Mouse (Mus musculus): ENCODE results near the gene Celf5.

The Celf5 gene

GRCm38 (mm10) chr10:81482533-81482889 lies at the start of gene Celf5:
TSS of gene Celf5 (minus strand) at chr10:81482709.
- DNase-seq (ENCODE audit: low spot score) = peak; percentile 40

GRCm38 (mm10) chr10:81526779-81527178 lies 44.3 kb upstream of the Celf5 start:
- peak; percentile 85 for DNase-seq (ENCODE audit: low spot score)

- DNase-seq (ENCODE audit: low spot score) = peak; percentile 74
These were observed 42.6 kb upstream of the Celf5 start for GRCm38 (mm10) chr10:81525017-81525694.

GRCm38 (mm10) chr10:81524051-81524605 lies 41.6 kb upstream of the Celf5 start, which contains the start of gene Gna15:
TSS of gene Gna15 (minus strand) at chr10:81524225.
- peak; percentile 77 for DNase-seq (ENCODE audit: low spot score)

- DNase-seq (ENCODE audit: low spot score) = peak; percentile 32
These were observed 41.1 kb upstream of the Celf5 start for GRCm38 (mm10) chr10:81523570-81523969.

- DNase-seq (ENCODE audit: low spot score) = no peak
These were observed 40.6 kb upstream of the Celf5 start for GRCm38 (mm10) chr10:81523142-81523541.

GRCm38 (mm10) chr10:81519978-81520365 lies 37.5 kb upstream of the Celf5 start:
- DNase-seq (ENCODE audit: low spot score) = no peak

- DNase-seq (ENCODE audit: low spot score) = no peak
These were observed 36.9 kb upstream of the Celf5 start for GRCm38 (mm10) chr10:81519227-81519977.

- DNase-seq (ENCODE audit: low spot score) = peak; percentile 78
These were observed 36.0 kb upstream of the Celf5 start for GRCm38 (mm10) chr10:81518546-81518945.

- DNase-seq (ENCODE audit: low spot score) = no peak
These were observed 34.7 kb upstream of the Celf5 start for GRCm38 (mm10) chr10:81517227-81517626.

GRCm38 (mm10) chr10:81513798-81514197 lies 31.3 kb upstream of the Celf5 start:
- DNase-seq (ENCODE audit: low spot score) = no peak

- no peak for DNase-seq (ENCODE audit: low spot score)
These were observed 27.8 kb upstream of the Celf5 start for GRCm38 (mm10) chr10:81510246-81510810.

GRCm38 (mm10) chr10:81507691-81508489 lies 25.4 kb upstream of the Celf5 start:
- no peak for DNase-seq (ENCODE audit: low spot score)

GRCm38 (mm10) chr10:81507095-81507494 lies 24.6 kb upstream of the Celf5 start:
- DNase-seq (ENCODE audit: low spot score) = no peak

- DNase-seq (ENCODE audit: low spot score) = no peak
These were observed 22.6 kb upstream of the Celf5 start for GRCm38 (mm10) chr10:81505016-81505664.

- peak; percentile 90 for DNase-seq (ENCODE audit: low spot score)
These were observed 20.1 kb upstream of the Celf5 start for GRCm38 (mm10) chr10:81502658-81503057.

- no peak for DNase-seq (ENCODE audit: low spot score)
These were observed 19.4 kb upstream of the Celf5 start for GRCm38 (mm10) chr10:81501863-81502262.

GRCm38 (mm10) chr10:81500032-81500431 lies 17.5 kb upstream of the Celf5 start, which contains the start of gene S1pr4:
TSS of gene S1pr4 (minus strand) at chr10:81500132.
- DNase-seq (ENCODE audit: low spot score) = no peak

GRCm38 (mm10) chr10:81499250-81499901 lies 16.9 kb upstream of the Celf5 start:
- no peak for DNase-seq (ENCODE audit: low spot score)

- DNase-seq (ENCODE audit: low spot score) = no peak
These were observed 16.1 kb upstream of the Celf5 start for GRCm38 (mm10) chr10:81498316-81499249.
